Mouse (Mus musculus) hindbrain, embryonic 13.5 days (tissue): Measurements from ENCODE around the gene Smarca1. TPM values are rescaled to one million over a fixed set of nuclear protein-coding genes. Genes with fewer than 3 reads are reported as not detected.

Source experiments
- polyA plus RNA-seq: library from polyadenylated mRNA; unstranded; fragments of >200 nt; fragmentation: Nextera tagmentation; extraction: Ambion mirVana; gene quantifications from 2 replicates; pipeline ENCODE4 v1.2.1, GENCODE M21; 2015

The Smarca1 gene
- polyA plus RNA-seq, 1 experiment from 2014 or later = 36.9 TPM

Other genes starting within 250 kb of the Smarca1 start
- 25.8 and 26.0 TPM in 2 replicates for gene Ocrl, start 19.4 kb upstream of the Smarca1 start, polyA plus RNA-seq
- gene Apln, start 141.9 kb upstream of the Smarca1 start, polyA plus RNA-seq = 2.9 and 3.1 TPM in 2 replicates
- 0.69 and 0.78 TPM in 2 replicates for gene Xpnpep2, start 215.8 kb upstream of the Smarca1 start, polyA plus RNA-seq